16 mouse cellular contexts compared by ENCODE assay signal in genomic region chr17:35152121-35152520, GRCm38 (mm10). TPM values are rescaled to one million over a fixed set of nuclear protein-coding genes. Genes with fewer than 3 reads are reported as not detected.
"Had no signal": no experiment of that assay in that cellular context is flagged by ENCODE, and none has a peak within 500 bp of the region (broad histone marks: within the 10 kb centered on the region; RNA-seq: fewer than 3 reads in every experiment).

No protein-coding gene starts in this region.

- H3K4me1 ChIP-seq: lung, embryonic 15.5 days; midbrain, embryonic 13.5 days; midbrain, embryonic 15.5 days; neural tube, embryonic 12.5 days; stomach, embryonic 15.5 days had no signal

- H3K27ac ChIP-seq: lung, embryonic 15.5 days; macrophage; midbrain, embryonic 13.5 days; midbrain, embryonic 15.5 days; neural tube, embryonic 12.5 days; stomach, embryonic 15.5 days; stomach, postnatal 0 days had no signal

- H3K27me3 ChIP-seq: lung, embryonic 15.5 days; megakaryocyte, embryonic 14.5 days; midbrain, embryonic 13.5 days; midbrain, embryonic 15.5 days; neural tube, embryonic 12.5 days; stomach, embryonic 15.5 days had no signal

- H3K4me3 ChIP-seq: lung, embryonic 15.5 days; megakaryocyte, embryonic 14.5 days; midbrain, embryonic 13.5 days; midbrain, embryonic 15.5 days; neural tube, embryonic 12.5 days; stomach, embryonic 15.5 days had no signal

- DNase-seq: lung, adult 2 months; lung, postnatal 14 days; lung, postnatal 36 days; right cerebral cortex, postnatal 14 days; thymus, adult 2 months; thymus, postnatal 25 days; thymus, postnatal 4 days had no signal

RNA-seq across cellular contexts. Expression of gene Apom, which starts 20.3 kb away (rescaled TPM):
- polyA plus RNA-seq: macrophage; midbrain, postnatal 0 days had no signal
